Mouse (Mus musculus) cerebellum, adult 9-10 months (tissue): ENCODE measurements around the gene Btrc.
A peak's percentile ranks its signal among the peaks of the same experiment; 100 is the strongest.
"Not testable (repeated sequence)": the region's sequence is repeated elsewhere in the genome, so short reads cannot be mapped to it uniquely, and the experiment has no call there.

Experiments
- DNase-seq: peaks from one replicate; pipeline ENCODE4 v3.0.0; 2022

Btrc gene

GRCm38 (mm10) chr19:45535214-45535735 is 171.7 kb downstream of the Btrc start:
- DNase-seq = no peak

GRCm38 (mm10) chr19:45535929-45536328 is 172.4 kb downstream of the Btrc start:
- no peak for DNase-seq

GRCm38 (mm10) chr19:45537505-45537904 is 174.0 kb downstream of the Btrc start:
- DNase-seq = peak; percentile 62

GRCm38 (mm10) chr19:45540657-45541408 is 177.3 kb downstream of the Btrc start:
- no peak for DNase-seq

GRCm38 (mm10) chr19:45541409-45542041 is 178.0 kb downstream of the Btrc start:
- no peak for DNase-seq

- no peak for DNase-seq
Observed at GRCm38 (mm10) chr19:45542061-45542460, 178.5 kb downstream of the Btrc start.

GRCm38 (mm10) chr19:45544152-45544924 is 180.8 kb downstream of the Btrc start:
- DNase-seq = no peak

GRCm38 (mm10) chr19:45544925-45545321 is 181.4 kb downstream of the Btrc start:
- peak; percentile 81 for DNase-seq

- not testable (repeated sequence) for DNase-seq
Observed at GRCm38 (mm10) chr19:45548196-45548595, 184.7 kb downstream of the Btrc start.

- no peak for DNase-seq
Observed at GRCm38 (mm10) chr19:45549128-45549915, 185.8 kb downstream of the Btrc start.

GRCm38 (mm10) chr19:45549948-45550347 is 186.4 kb downstream of the Btrc start:
- no peak for DNase-seq

- no peak for DNase-seq
Observed at GRCm38 (mm10) chr19:45552187-45552586, 188.7 kb downstream of the Btrc start.

- DNase-seq = no peak
Observed at GRCm38 (mm10) chr19:45554136-45554535, 190.6 kb downstream of the Btrc start.

- DNase-seq = peak; percentile 81
Observed at GRCm38 (mm10) chr19:45560153-45560890, 196.8 kb downstream of the Btrc start, which contains the start of the genes Poll and Gm17018. TSS of gene Poll (minus strand) at chr19:45560531. TSS of gene Gm17018 (plus strand) at chr19:45560615.

- DNase-seq = no peak
Observed at GRCm38 (mm10) chr19:45565925-45566715, 202.6 kb downstream of the Btrc start.

GRCm38 (mm10) chr19:45567367-45567766 is 203.8 kb downstream of the Btrc start:
- DNase-seq = no peak

GRCm38 (mm10) chr19:45573033-45573432 is 209.5 kb downstream of the Btrc start:
- no peak for DNase-seq

GRCm38 (mm10) chr19:45573861-45574267 is 210.3 kb downstream of the Btrc start:
- peak; percentile 83 for DNase-seq

GRCm38 (mm10) chr19:45574339-45574898 is 210.9 kb downstream of the Btrc start:
- no peak for DNase-seq

GRCm38 (mm10) chr19:45574941-45575631 is 211.6 kb downstream of the Btrc start:
- no peak for DNase-seq
